Mouse (Mus musculus) hindbrain, embryonic 15.5 days (tissue): ENCODE data around the gene Asz1. TPM values are rescaled to one million over a fixed set of nuclear protein-coding genes. Genes with fewer than 3 reads are reported as not detected.

ENCODE experiments used
- ATAC-seq: fragments of 200-750 bp; cut with Nextera tagmentation; 2 replicates; pipeline ENCODE4 v1.8.0; 2017; ENCODE audit warnings: low read depth, moderate number of reproducible peaks, moderate TSS enrichment; ENCODE audit not compliant: low FRiP score
- H3K27ac ChIP-seq: fragments of 300-500 bp; sonication (generic); replicated peaks from 2 replicates; pipeline ENCODE4 v1.5.1; 2015; ENCODE audit warnings: mild to moderate bottlenecking, inconsistent platforms
- H3K27me3 ChIP-seq: fragments of 300-500 bp; sonication (generic); 2 replicates; pipeline ENCODE4 v1.6.1; 2015; ENCODE audit warnings: control low read depth, inconsistent platforms
- H3K36me3 ChIP-seq: fragments of 300-500 bp; sonication (generic); 2 replicates; pipeline ENCODE4 v1.6.1; 2015; ENCODE audit warnings: control low read depth, inconsistent platforms
- H3K4me1 ChIP-seq: fragments of 300-500 bp; sonication (generic); replicated peaks from 2 replicates; pipeline ENCODE4 v1.6.1; 2015; ENCODE audit warnings: control low read depth, inconsistent platforms
- H3K4me2 ChIP-seq: fragments of 300-500 bp; sonication (generic); 2 replicates; pipeline ENCODE4 v1.6.1; 2015; ENCODE audit warnings: moderate library complexity, mild to moderate bottlenecking, inconsistent platforms
- H3K4me3 ChIP-seq: fragments of 300-500 bp; sonication (generic); 2 replicates; pipeline ENCODE4 v1.5.1; 2015; ENCODE audit warnings: mild to moderate bottlenecking, inconsistent platforms
- H3K9ac ChIP-seq: fragments of 300-500 bp; sonication (generic); 2 replicates; pipeline ENCODE4 v1.6.1; 2015; ENCODE audit warnings: inconsistent platforms
- H3K9me3 ChIP-seq: fragments of 300-500 bp; sonication (generic); 2 replicates; pipeline ENCODE4 v1.6.1; 2016; ENCODE audit warnings: control low read depth, inconsistent platforms
- WGBS: fragments of 180-500 bp; shearing (Covaris S2); methylation state at CpG from one replicate; pipeline ENCODE4 v1.1.7; 2015; 5-methylcytosine and 5-hydroxymethylcytosine counted together
- polyA plus RNA-seq: library from polyadenylated mRNA; unstranded; fragments of >200 nt; fragmentation: Nextera tagmentation; extraction: Ambion mirVana; gene quantifications from 2 replicates; pipeline ENCODE4 v1.2.1, GENCODE M21; 2015

Gene Asz1
- polyA plus RNA-seq, 1 experiment from 2014 or later = not detected

DNA sequence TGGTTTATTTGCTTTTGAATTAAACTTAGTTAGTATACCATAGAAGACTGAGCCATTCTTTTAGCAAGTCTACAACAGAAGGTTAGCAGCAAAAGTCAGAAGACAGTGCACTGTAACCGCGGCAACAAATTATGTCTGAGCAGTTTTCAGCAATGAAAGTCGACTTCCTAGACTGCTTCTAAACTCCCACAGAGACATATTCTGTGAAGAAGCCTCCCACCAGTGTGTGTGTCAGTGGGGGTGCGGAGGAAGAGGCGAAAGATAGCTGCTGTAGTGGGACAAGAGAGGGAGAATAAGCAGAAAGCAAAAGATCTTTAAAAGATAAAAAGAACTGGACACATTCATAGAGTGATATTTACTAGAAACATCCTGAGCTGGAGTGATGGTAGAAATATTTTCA is 57.2 kb downstream of the Asz1 start:
- no peaks in the 10 kb centered on the region for H3K27me3 ChIP-seq
- no peak overlapping the region for H3K27ac ChIP-seq
- no peak for ATAC-seq
- no peak overlapping the region for H3K9ac ChIP-seq
- H3K4me1 ChIP-seq = no peaks in the 10 kb centered on the region
- WGBS = 41% methylated on average over 5 of the region's 5 CpGs
- H3K9me3 ChIP-seq = no peaks in the 10 kb centered on the region
- no peaks in the 10 kb centered on the region for H3K36me3 ChIP-seq
- no peak overlapping the region for H3K4me2 ChIP-seq
- H3K4me3 ChIP-seq = no peak overlapping the region

GRCm38 (mm10) chr6:18044299-18044698 is 64.6 kb downstream of the Asz1 start:
- WGBS = 81% methylated on average over 4 of the region's 4 CpGs
- Histone ChIP-seq H3K9ac (no peak overlapping the region), H3K4me2 (no peak overlapping the region), H3K4me3 (no peak overlapping the region), H3K36me3 (no peaks in the 10 kb centered on the region), H3K4me1 (no peaks in the 10 kb centered on the region), H3K9me3 (no peaks in the 10 kb centered on the region), H3K27ac (no peak overlapping the region), H3K27me3 (no peaks in the 10 kb centered on the region)
- ATAC-seq = no peak

DNA sequence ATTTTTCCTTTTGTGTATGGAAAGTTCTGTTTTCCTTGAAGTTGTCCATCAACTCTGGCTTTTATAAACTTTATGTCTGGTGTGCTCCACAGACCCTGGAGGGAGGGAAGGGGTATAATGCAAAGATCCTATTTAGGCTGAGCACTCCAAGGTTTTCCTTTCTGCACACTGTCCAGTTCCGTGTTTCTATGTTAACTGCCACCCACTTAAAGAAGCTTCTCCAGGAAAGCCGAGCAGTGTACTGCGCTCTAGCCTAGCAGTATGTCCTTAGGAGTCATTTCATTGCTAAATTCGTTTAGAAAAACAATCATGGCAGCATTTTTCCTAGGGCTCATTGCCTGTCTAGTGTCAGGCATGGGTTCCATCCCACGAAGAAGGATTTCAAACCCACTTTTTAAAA is 65.7 kb downstream of the Asz1 start:
- no peak overlapping the region for H3K9ac ChIP-seq
- ATAC-seq = no peak
- no peaks in the 10 kb centered on the region for H3K27me3 ChIP-seq
- WGBS = 91% methylated on average over 5 of the region's 5 CpGs
- H3K4me2 ChIP-seq = no peak overlapping the region
- H3K36me3 ChIP-seq = no peaks in the 10 kb centered on the region
- no peak overlapping the region for H3K4me3 ChIP-seq
- H3K9me3 ChIP-seq = no peaks in the 10 kb centered on the region
- no peak overlapping the region for H3K27ac ChIP-seq
- no peaks in the 10 kb centered on the region for H3K4me1 ChIP-seq

DNA sequence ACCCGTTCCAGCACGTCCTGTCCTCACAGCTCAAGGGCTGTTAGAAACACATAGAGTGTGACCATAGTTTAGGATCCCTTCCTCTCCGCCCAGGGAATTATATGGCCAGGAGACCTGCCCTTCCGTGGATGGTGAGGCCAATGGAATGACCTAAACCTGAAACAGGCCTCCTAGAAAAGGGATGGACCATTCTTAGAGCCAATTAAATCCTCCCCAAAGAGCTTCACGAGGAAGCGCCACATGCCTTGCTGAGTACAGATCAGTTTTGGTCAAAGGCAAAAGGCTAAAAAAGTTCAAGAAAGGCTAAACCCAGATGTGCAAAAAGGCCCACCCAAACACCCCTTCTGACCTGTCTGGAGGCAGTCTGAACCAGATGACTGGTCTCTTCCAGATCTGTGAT is 76.6 kb downstream of the Asz1 start:
- Histone ChIP-seq H3K4me2 (peak overlapping the region; percentile 99), H3K27ac (no peak overlapping the region), H3K9ac (no peak overlapping the region), H3K4me1 (peaks cover 23% of the 10 kb centered on the region), H3K4me3 (peak overlapping the region; percentile 58), H3K36me3 (no peaks in the 10 kb centered on the region), H3K9me3 (no peaks in the 10 kb centered on the region), H3K27me3 (peaks cover 44% of the 10 kb centered on the region)
- WGBS = 25% methylated on average over 6 of the region's 6 CpGs
- no peak for ATAC-seq

DNA sequence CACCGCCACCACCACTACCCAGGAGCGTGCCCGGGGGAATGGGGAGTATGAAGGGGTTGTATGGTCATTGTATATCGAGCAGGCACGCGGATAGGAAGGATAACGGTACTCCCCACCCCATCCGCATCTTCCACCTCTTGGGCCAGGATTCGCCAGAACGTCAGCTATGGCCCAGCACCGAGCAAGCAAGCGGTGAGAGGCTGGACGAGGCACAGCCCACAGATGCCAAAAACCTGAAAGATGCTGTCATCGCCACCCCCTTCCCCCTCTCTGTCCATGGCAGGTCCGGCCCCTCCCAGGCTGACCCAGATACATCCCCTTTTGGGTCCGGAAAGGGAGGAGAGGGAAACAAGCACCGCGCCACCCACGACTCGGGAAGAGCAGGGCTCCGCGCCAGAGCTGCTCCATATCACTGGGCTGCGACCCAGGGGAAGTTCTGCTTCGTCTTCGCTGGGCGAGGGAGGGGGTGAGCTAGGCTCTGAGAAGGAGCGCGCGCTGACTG is 77.3 kb downstream of the Asz1 start:
- peaks cover 23% of the 10 kb centered on the region for H3K4me1 ChIP-seq
- under 1% methylated on average over 29 of the region's 29 CpGs for WGBS
- H3K4me3 ChIP-seq = peak overlapping the region; percentile 58
- H3K36me3 ChIP-seq = no peaks in the 10 kb centered on the region
- H3K27me3 ChIP-seq = peaks cover 44% of the 10 kb centered on the region
- ATAC-seq = peak; percentile 71; the same call in 1 of the 2 replicates
- no peaks in the 10 kb centered on the region for H3K9me3 ChIP-seq
- peak overlapping the region; percentile 99 for H3K4me2 ChIP-seq
- H3K9ac ChIP-seq = peak overlapping the region; percentile 34
- no peak overlapping the region for H3K27ac ChIP-seq

DNA sequence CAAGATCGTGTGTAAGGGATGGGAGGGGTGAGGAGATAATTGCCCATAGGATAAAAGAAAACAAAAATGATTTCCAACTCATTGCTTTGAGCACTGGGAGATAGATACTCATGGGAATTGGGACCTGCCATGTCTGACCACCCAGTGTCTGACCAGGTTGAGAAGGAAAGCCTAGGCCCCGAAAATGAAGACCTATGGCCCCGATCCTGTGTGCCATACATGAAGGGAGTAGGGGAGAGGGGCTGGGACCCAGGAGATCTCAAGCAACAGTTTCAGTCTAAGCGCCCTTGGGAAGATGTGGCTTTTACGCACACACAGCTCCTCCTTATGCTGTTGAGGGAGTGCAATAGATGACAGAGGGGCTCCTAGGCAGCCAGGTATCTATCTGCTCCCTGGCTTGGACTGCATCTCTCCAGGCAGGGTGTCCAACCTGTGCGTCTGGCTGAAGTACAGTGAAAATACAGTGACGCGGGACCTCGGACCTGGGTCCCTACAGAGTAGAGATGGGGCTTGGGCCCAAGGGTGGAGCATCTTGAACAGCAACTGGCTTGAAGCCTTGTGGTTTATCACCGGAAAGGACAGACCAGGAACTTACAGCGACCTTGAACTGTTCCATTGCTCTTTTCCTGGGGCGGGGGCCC is 77.9 kb downstream of the Asz1 start:
- WGBS = 5% methylated on average over 12 of the region's 12 CpGs
- Histone ChIP-seq H3K4me3 (peak overlapping the region; percentile 58), H3K27me3 (peaks cover 44% of the 10 kb centered on the region), H3K9me3 (no peaks in the 10 kb centered on the region), H3K4me1 (peaks cover 23% of the 10 kb centered on the region), H3K27ac (no peak overlapping the region), H3K36me3 (no peaks in the 10 kb centered on the region), H3K9ac (peak overlapping the region; percentile 34; the same call in 1 of the 2 replicates), H3K4me2 (peak overlapping the region; percentile 99)
- ATAC-seq = peak; percentile 57; the same call in 1 of the 2 replicates

DNA sequence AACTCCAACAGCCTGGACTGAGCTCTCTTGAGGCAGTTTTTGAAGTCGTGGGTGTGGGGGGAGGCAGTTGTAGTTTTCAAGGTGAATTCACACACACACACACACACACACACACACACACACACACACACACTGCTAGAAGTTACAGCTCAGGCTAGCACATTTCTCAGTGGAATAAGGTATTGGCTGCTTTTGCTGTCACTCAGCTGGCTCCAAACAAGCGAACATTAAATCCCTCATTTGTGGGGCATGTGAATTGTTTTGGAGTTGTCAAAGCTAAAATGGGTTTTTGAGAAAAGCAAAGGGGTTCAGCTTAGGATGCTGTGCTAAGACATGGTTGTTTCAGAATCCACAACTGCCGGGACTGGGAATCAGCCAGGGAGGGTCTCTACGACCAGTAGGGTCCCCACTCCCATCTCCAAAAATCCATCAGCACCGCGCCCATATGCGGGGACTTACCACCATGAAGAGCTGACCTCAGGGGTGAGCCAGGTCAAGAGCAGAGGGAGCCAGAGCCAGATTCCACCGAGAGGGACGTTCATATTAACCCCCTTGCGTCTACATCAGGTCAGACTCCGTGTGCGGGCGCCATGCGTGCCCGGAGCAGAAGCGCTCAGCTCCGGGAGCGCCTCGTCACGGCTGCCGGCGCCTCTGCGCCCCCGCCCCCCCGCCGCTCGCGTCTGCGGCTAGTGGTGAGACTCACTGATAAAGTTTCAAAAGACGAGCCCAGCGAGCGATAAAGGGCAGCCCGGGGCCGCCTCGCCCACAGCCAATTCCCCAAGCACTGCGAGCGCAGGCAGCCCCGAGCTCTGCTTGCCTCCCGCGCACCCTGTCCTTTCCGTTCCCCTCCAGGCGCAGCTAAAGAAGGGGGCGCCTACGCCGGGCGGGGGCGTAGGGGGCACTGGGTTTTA is 78.9 kb downstream of the Asz1 start, which contains the start of gene Wnt2:
TSS of gene Wnt2 (minus strand) at position 840 of the 911 bp plus-strand sequence.
- Histone ChIP-seq H3K4me3 (peak within 1 kb of the TSS; percentile 58), H3K9ac (peak within 1 kb of the TSS; percentile 34), H3K9me3 (no peaks in the 10 kb centered on the region), H3K4me2 (peak within 1 kb of the TSS; percentile 99), H3K36me3 (no peaks in the 10 kb centered on the region), H3K27ac (no peak within 1 kb of the TSS), H3K4me1 (peaks cover 23% of the 10 kb centered on the region), H3K27me3 (peaks cover 44% of the 10 kb centered on the region)
- peak; percentile 66; the same call in 1 of the 2 replicates for ATAC-seq
- WGBS = under 1% methylated on average over 47 of the region's 47 CpGs

GRCm38 (mm10) chr6:18024133-18024794 is 84.6 kb downstream of the Asz1 start:
- 60% methylated on average over 8 of the region's 8 CpGs for WGBS
- H3K27me3 ChIP-seq = peaks cover 8% of the 10 kb centered on the region
- no peaks in the 10 kb centered on the region for H3K36me3 ChIP-seq
- no peak overlapping the region for H3K27ac ChIP-seq
- H3K4me1 ChIP-seq = no peaks in the 10 kb centered on the region
- ATAC-seq = no peak
- no peak overlapping the region for H3K4me2 ChIP-seq
- H3K9me3 ChIP-seq = no peaks in the 10 kb centered on the region
- H3K9ac ChIP-seq = no peak overlapping the region
- no peak overlapping the region for H3K4me3 ChIP-seq

- Histone ChIP-seq H3K27ac (no peak overlapping the region), H3K4me2 (no peak overlapping the region), H3K9me3 (no peaks in the 10 kb centered on the region), H3K4me1 (no peaks in the 10 kb centered on the region), H3K27me3 (no peaks in the 10 kb centered on the region), H3K36me3 (no peaks in the 10 kb centered on the region), H3K9ac (no peak overlapping the region), H3K4me3 (no peak overlapping the region)
- ATAC-seq = no peak
- WGBS = 82% methylated on average over 7 of the region's 7 CpGs
Measured at GRCm38 (mm10) chr6:18013346-18013745, 95.5 kb downstream of the Asz1 start.

DNA sequence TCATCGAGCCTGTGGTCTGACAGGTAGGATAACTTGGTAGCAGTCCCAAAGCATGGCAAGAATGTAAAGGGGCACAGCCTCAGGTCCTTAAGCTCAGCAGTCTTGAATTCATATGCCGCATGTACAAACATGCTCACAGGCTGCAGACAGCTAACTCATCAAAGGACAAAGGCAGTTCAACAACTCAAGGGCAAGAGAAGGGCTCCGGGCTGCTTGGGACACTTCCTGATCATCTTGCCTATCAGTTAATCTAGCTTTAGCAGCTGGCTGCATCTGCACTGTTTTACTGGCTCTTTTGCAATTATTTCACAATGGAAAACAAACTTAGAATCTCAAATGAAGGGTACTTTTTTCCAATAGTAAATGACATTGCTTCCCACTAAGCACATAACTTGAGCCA is 101.5 kb downstream of the Asz1 start:
- Histone ChIP-seq H3K27me3 (no peaks in the 10 kb centered on the region), H3K9me3 (no peaks in the 10 kb centered on the region), H3K9ac (no peak overlapping the region), H3K4me2 (no peak overlapping the region), H3K36me3 (no peaks in the 10 kb centered on the region), H3K4me3 (no peak overlapping the region), H3K27ac (no peak overlapping the region), H3K4me1 (no peaks in the 10 kb centered on the region)
- no peak for ATAC-seq
- WGBS = 89% methylated on average over 3 of the region's 3 CpGs

- Histone ChIP-seq H3K9me3 (no peaks in the 10 kb centered on the region), H3K9ac (no peak overlapping the region), H3K4me1 (no peaks in the 10 kb centered on the region), H3K4me3 (no peak overlapping the region), H3K36me3 (no peaks in the 10 kb centered on the region), H3K27me3 (no peaks in the 10 kb centered on the region), H3K27ac (no peak overlapping the region), H3K4me2 (no peak overlapping the region)
- WGBS = 95% methylated on average over 6 of the region's 6 CpGs
- ATAC-seq = no peak
Measured at GRCm38 (mm10) chr6:18002065-18002464, 106.8 kb downstream of the Asz1 start.
